21 mouse cellular contexts compared by ENCODE assay signal in genomic region chr3:147093076-147093380, GRCm38 (mm10).
DNase-seq lines count a peak whose midpoint lies in the region; ATAC-seq lines count a peak whose summit lies in the region.
"Had no signal": no experiment of that assay in that cellular context is flagged by ENCODE, and none has a peak within 500 bp of the region (broad histone marks: within the 10 kb centered on the region; RNA-seq: fewer than 3 reads in every experiment).

No protein-coding gene starts in this region.

- H3K4me2 ChIP-seq in forebrain, embryonic 13.5 days, result no peak overlapping the region
- no peak overlapping the region for H3K4me2 ChIP-seq in hindbrain, embryonic 14.5 days (replicated peaks)
- H3K4me2 ChIP-seq in hindbrain, embryonic 12.5 days (replicated peaks), result no peak overlapping the region
- no peak overlapping the region for H3K4me2 ChIP-seq in midbrain, embryonic 15.5 days
- H3K4me2 ChIP-seq in liver, embryonic 11.5 days, result no peak overlapping the region

- H3K9me3 ChIP-seq in forebrain, embryonic 13.5 days (replicated peaks), result no peaks in the 10 kb centered on the region
- H3K9me3 ChIP-seq in forebrain, embryonic 10.5 days, result no peaks in the 10 kb centered on the region
- no peaks in the 10 kb centered on the region for H3K9me3 ChIP-seq in hindbrain, embryonic 14.5 days (ENCODE audit: control insufficient read depth, low read length)
- H3K9me3 ChIP-seq in hindbrain, embryonic 12.5 days (replicated peaks), result no peaks in the 10 kb centered on the region
- no peaks in the 10 kb centered on the region for H3K9me3 ChIP-seq in midbrain, embryonic 15.5 days
- no peaks in the 10 kb centered on the region for H3K9me3 ChIP-seq in midbrain, embryonic 10.5 days (replicated peaks)
- H3K9me3 ChIP-seq in liver, embryonic 11.5 days (ENCODE audit: control insufficient read depth, low read length), result no peaks in the 10 kb centered on the region
- H3K9me3 ChIP-seq: heart, embryonic 10.5 days had no signal

- peaks cover 18% of the 10 kb centered on the region for H3K4me1 ChIP-seq in forebrain, embryonic 13.5 days
- H3K4me1 ChIP-seq in forebrain, embryonic 10.5 days, result peaks cover 17% of the 10 kb centered on the region
- peaks cover 18% of the 10 kb centered on the region; the same call in 1 of the 2 replicates for H3K4me1 ChIP-seq in hindbrain, embryonic 14.5 days (replicated peaks; ENCODE audit: control insufficient read depth, insufficient read depth, low read length)
- H3K4me1 ChIP-seq in hindbrain, embryonic 12.5 days, result peaks cover 1% of the 10 kb centered on the region
- H3K4me1 ChIP-seq in midbrain, embryonic 15.5 days, result peaks cover 10% of the 10 kb centered on the region
- H3K4me1 ChIP-seq in midbrain, embryonic 10.5 days, result peaks cover 2% of the 10 kb centered on the region
- no peaks in the 10 kb centered on the region for H3K4me1 ChIP-seq in liver, embryonic 11.5 days (replicated peaks; ENCODE audit: control insufficient read depth, insufficient read depth, low read length)
- H3K4me1 ChIP-seq: heart, embryonic 10.5 days had no signal

- H3K27me3 ChIP-seq in forebrain, embryonic 13.5 days, result no peaks in the 10 kb centered on the region
- H3K27me3 ChIP-seq in forebrain, embryonic 10.5 days (ENCODE audit: poor library complexity, severe bottlenecking), result peaks cover 1% of the 10 kb centered on the region; the same call in 1 of the 2 replicates
- H3K27me3 ChIP-seq in hindbrain, embryonic 14.5 days (ENCODE audit: control insufficient read depth, insufficient read depth, low read length), result no peaks in the 10 kb centered on the region
- H3K27me3 ChIP-seq in hindbrain, embryonic 12.5 days, result no peaks in the 10 kb centered on the region
- H3K27me3 ChIP-seq in midbrain, embryonic 15.5 days (replicated peaks), result no peaks in the 10 kb centered on the region
- peaks cover 28% of the 10 kb centered on the region for H3K27me3 ChIP-seq in midbrain, embryonic 10.5 days (ENCODE audit: low read depth, poor library complexity, severe bottlenecking)
- H3K27me3 ChIP-seq in liver, embryonic 11.5 days (replicated peaks; ENCODE audit: control insufficient read depth, insufficient read depth, low read length), result no peaks in the 10 kb centered on the region

- H3K27ac ChIP-seq in forebrain, embryonic 13.5 days, result peak overlapping the region; percentile 55
- H3K27ac ChIP-seq in forebrain, embryonic 10.5 days, result no peak overlapping the region
- H3K27ac ChIP-seq in hindbrain, embryonic 14.5 days, result peak overlapping the region; percentile 59; the same call in 1 of the 2 replicates
- no peak overlapping the region for H3K27ac ChIP-seq in hindbrain, embryonic 12.5 days
- H3K27ac ChIP-seq in midbrain, embryonic 15.5 days, result peak overlapping the region; percentile 58
- no peak overlapping the region for H3K27ac ChIP-seq in midbrain, embryonic 10.5 days (replicated peaks)
- H3K27ac ChIP-seq in liver, embryonic 11.5 days (ENCODE audit: low read depth, low read length), result no peak overlapping the region
- H3K27ac ChIP-seq: gastrocnemius, adult 2 months; heart, embryonic 10.5 days; left cerebral cortex, adult 2 months had no signal

- DNase-seq in forebrain, embryonic 10.5 days (ENCODE audit: extremely low spot score, low spot score), result no peak
- no peak for DNase-seq in hindbrain, embryonic 14.5 days (ENCODE audit: low spot score)
- no peak for DNase-seq in midbrain, embryonic 10.5 days (ENCODE audit: low spot score)
- DNase-seq in ovary, postnatal 36 days (ENCODE audit: low spot score), result no peak
- no peak for DNase-seq in liver, embryonic 11.5 days (ENCODE audit: low spot score)
- DNase-seq: adrenal gland, postnatal 10 days; cerebellum, adult 18-20 months; gastrocnemius, adult 2 months; kidney, adult 9 months; kidney, postnatal 36 days; layer of hippocampus, adult 9-11 months; liver; lung, postnatal 4 days; right cerebral cortex, postnatal 25 days; spleen, adult 18-20 months had no signal

- ATAC-seq in forebrain, embryonic 13.5 days, result peak; percentile 44; the same call in 1 of the 2 replicates
- no peak for ATAC-seq in hindbrain, embryonic 14.5 days (ENCODE audit: low FRiP score)
- ATAC-seq in hindbrain, embryonic 12.5 days (ENCODE audit: low FRiP score), result no peak
- no peak for ATAC-seq in midbrain, embryonic 15.5 days (replicated peaks)
- no peak for ATAC-seq in liver, embryonic 11.5 days (replicated peaks; ENCODE audit: low FRiP score)
- ATAC-seq: intestine, embryonic 16.5 days had no signal

- H3K36me3 ChIP-seq in forebrain, embryonic 13.5 days (ENCODE audit: poor library complexity, severe bottlenecking), result no peaks in the 10 kb centered on the region
- H3K36me3 ChIP-seq in forebrain, embryonic 10.5 days (replicated peaks), result no peaks in the 10 kb centered on the region
- H3K36me3 ChIP-seq in hindbrain, embryonic 14.5 days (replicated peaks; ENCODE audit: control insufficient read depth, insufficient read depth), result no peaks in the 10 kb centered on the region
- H3K36me3 ChIP-seq in hindbrain, embryonic 12.5 days, result no peaks in the 10 kb centered on the region
- no peaks in the 10 kb centered on the region for H3K36me3 ChIP-seq in midbrain, embryonic 15.5 days (replicated peaks)
- H3K36me3 ChIP-seq in midbrain, embryonic 10.5 days, result no peaks in the 10 kb centered on the region
- H3K36me3 ChIP-seq in liver, embryonic 11.5 days (ENCODE audit: control insufficient read depth, insufficient read depth, low read length), result no peaks in the 10 kb centered on the region
- H3K36me3 ChIP-seq: heart, embryonic 10.5 days had no signal

- no peak overlapping the region for H3K4me3 ChIP-seq in forebrain, embryonic 13.5 days
- H3K4me3 ChIP-seq in forebrain, embryonic 10.5 days, result no peak overlapping the region
- no peak overlapping the region for H3K4me3 ChIP-seq in hindbrain, embryonic 14.5 days (replicated peaks; ENCODE audit: low read length)
- H3K4me3 ChIP-seq in hindbrain, embryonic 12.5 days, result no peak overlapping the region
- no peak overlapping the region for H3K4me3 ChIP-seq in midbrain, embryonic 15.5 days
- no peak overlapping the region for H3K4me3 ChIP-seq in midbrain, embryonic 10.5 days
- no peak overlapping the region for H3K4me3 ChIP-seq in liver, embryonic 11.5 days (ENCODE audit: low read depth, low read length)
- H3K4me3 ChIP-seq: gastrocnemius, adult 2 months; heart, embryonic 10.5 days; left cerebral cortex, adult 2 months had no signal

- no peak overlapping the region for H3K9ac ChIP-seq in forebrain, embryonic 13.5 days
- H3K9ac ChIP-seq in hindbrain, embryonic 14.5 days, result no peak overlapping the region
- H3K9ac ChIP-seq in hindbrain, embryonic 12.5 days, result no peak overlapping the region
- H3K9ac ChIP-seq in midbrain, embryonic 15.5 days, result no peak overlapping the region
- no peak overlapping the region for H3K9ac ChIP-seq in liver, embryonic 11.5 days (ENCODE audit: low read depth, low read length)

- 50% methylated on average over 5 of the region's 5 CpGs for WGBS in forebrain, embryonic 13.5 days
- 81% methylated on average over 5 of the region's 5 CpGs for WGBS in forebrain, embryonic 10.5 days
- 36% methylated on average over 5 of the region's 5 CpGs for WGBS in hindbrain, embryonic 14.5 days
- WGBS in hindbrain, embryonic 12.5 days, result 64% methylated on average over 5 of the region's 5 CpGs
- WGBS in midbrain, embryonic 15.5 days, result 43% methylated on average over 5 of the region's 5 CpGs
- 87% methylated on average over 5 of the region's 5 CpGs for WGBS in midbrain, embryonic 10.5 days
- WGBS in liver, embryonic 11.5 days, result 90% methylated on average over 5 of the region's 5 CpGs

Comparison
In these comparisons a context has a peak if more than half of its experiments do, and no peak if none do; other contexts are left out.
1. H3K27ac ChIP-seq: peak in forebrain, embryonic 13.5 days (single experiment), hindbrain, embryonic 14.5 days (single experiment) and midbrain, embryonic 15.5 days (single experiment); none in forebrain, embryonic 10.5 days (single experiment), hindbrain, embryonic 12.5 days (single experiment), midbrain, embryonic 10.5 days (single experiment) and liver, embryonic 11.5 days (single experiment).